Mouse (Mus musculus) heart, adult 11 months (tissue): Measurements from ENCODE around the gene 1810009A15Rik.
"Not testable (repeated sequence)": the region's sequence is repeated elsewhere in the genome, so short reads cannot be mapped to it uniquely, and the experiment has no call there.

Experiments
- DNase-seq: peaks from one replicate; pipeline ENCODE4 v3.0.0; 2022

1810009A15Rik gene

DNA sequence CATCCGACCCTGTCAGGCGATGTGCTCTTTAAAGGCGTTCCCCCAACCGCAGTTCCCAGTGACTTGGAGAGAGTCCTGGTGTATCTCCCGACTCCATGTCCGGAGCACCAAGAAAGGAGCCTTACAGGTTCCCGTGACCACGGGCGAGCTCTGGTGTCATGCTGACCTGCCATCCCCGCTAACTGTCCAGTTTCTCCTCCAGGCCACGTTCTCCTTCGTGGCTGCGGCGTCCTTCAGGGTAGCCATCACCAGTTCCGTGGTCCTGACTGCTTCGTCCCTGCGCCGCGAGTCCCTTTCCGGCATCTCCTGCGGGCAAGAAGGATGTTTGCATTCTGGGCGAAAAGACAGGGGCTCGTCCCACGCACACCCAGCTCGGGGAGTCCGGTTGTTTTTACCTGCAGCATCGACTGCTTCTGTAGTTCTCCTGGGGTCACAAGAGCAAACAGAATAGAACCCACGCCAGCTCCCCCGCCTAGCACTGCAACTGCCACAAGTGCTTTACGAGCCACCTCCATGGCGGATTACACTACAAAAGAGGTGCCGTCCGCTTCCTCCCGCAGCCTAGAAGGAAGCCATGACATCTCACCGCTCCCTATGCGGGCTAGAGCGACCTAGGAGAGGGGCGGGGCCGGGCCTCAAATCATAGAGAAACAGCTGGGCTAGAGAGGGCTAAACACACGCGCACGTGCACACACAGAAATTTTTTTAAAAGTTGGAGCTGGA is 8.2 kb upstream of the 1810009A15Rik start, which contains the start of gene Uqcc3:
Uqcc3 (minus strand) TSS at position 613 of the 723 bp plus-strand sequence.
- peak; percentile 99 for DNase-seq

DNA sequence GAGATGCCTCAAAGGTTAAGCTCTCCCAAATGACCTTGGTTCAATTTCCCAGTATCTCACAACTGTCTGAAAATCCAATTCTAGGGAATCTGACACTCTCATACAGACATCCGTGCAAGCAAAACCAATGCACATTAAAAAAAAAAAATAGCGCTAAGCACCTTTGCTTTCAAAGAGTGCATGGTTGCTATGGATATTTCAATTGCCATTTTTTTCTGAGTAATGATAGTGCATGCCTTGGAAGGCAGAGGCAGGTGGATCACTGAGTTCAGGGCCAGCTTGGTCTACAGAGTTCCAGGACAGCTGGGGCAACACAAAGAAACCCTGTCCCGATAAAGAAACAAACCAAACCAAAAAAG is 7.6 kb upstream of the 1810009A15Rik start:
- no peak for DNase-seq

DNA sequence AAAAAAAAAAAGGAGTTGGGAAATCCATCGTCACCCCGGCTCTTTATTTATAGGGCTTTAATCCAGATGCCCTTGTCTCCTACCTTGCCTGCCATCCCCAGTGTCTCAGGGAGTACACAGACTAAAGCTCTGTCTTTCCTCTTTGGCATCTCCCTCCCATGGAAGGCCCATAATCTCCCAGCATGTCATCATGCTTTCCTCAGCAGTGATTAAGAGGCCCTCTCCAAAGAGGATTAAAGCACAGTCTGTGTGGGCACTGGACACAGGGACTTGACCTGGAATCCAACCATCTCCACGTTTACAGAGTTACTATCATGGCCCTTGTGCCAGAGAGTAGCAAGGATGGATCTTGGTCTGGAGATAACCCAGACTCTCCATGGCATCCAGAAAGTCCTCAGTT is 5.0 kb upstream of the 1810009A15Rik start, which contains the start of the genes Lbhd1 and Gm49403:
Lbhd1 (plus strand) TSS at position 117 of the 400 bp plus-strand sequence.
Gm49403 (plus strand) TSS at position 315 of the 400 bp plus-strand sequence.
- no peak for DNase-seq

DNA sequence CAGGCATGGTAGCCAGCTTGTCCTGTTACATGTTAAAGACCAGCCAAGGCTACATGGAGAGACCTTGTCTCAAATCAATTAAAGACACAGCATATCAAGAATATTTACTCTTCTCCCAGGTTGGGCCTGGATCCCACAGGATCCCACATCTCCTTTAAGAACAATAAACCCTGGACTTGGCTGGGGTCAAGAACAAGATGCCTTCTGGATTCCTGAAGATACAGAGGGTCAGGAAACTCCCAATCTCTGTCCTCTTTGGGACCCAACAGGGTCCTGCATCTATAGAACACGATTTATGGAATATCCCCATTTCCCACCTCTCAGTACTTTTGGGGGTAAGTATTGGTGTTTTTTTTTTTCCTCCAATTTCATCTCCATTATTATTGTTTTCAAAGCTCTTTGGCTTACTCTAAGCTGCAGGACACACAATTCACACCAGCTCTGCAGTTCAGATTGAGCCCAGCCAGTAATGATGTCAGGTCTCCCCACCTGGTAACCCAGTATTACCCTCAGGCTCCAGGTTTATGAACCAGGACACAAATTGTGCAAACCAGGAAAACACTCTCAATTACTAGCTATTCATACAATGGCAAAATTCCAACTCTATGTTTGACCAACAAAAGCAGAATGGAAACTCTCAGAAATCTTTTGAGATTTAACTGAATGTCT is 1.6 kb upstream of the 1810009A15Rik start:
- DNase-seq, result no peak

DNA sequence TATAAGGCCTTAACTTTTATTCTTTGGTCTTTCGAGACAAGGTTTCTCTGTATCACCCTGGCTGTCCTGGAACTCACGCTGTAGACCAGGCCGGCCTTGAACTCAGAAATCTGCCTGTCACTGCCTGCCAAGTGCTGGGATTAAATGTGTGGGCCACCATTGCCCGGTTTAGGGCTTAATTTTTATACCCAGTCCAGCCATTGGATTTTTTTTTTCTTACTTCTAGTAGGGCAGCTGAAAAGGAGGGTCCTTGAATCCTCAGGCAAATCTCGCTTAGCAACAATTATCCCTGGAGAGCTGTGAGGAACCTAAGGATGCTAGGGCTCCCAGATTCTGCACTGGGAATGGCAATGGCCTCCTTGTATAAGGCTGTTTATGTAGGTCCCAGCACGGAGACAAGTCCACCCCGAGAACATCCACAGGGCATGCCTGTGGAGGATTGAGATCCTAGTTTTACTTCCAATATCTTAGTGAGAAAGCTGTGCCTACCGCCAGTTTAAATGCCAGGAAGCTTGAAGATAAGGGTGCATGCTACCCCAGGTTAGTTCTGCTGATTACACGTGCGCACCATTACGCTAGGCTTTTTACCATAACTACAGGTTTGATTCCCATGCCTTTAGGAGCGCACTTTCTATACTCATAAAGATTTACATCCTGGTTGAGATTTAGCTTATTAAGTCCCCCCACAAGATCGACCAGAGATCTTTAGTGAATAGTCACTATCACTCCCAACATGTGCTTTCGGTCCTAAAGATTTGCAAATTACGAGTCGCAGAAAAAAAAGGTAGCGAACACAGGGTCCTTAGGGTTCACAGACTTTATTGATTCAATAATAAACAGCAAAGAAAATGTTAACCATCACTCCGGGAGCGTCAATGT is 829 bp upstream of the 1810009A15Rik start:
- no peak for DNase-seq

DNA sequence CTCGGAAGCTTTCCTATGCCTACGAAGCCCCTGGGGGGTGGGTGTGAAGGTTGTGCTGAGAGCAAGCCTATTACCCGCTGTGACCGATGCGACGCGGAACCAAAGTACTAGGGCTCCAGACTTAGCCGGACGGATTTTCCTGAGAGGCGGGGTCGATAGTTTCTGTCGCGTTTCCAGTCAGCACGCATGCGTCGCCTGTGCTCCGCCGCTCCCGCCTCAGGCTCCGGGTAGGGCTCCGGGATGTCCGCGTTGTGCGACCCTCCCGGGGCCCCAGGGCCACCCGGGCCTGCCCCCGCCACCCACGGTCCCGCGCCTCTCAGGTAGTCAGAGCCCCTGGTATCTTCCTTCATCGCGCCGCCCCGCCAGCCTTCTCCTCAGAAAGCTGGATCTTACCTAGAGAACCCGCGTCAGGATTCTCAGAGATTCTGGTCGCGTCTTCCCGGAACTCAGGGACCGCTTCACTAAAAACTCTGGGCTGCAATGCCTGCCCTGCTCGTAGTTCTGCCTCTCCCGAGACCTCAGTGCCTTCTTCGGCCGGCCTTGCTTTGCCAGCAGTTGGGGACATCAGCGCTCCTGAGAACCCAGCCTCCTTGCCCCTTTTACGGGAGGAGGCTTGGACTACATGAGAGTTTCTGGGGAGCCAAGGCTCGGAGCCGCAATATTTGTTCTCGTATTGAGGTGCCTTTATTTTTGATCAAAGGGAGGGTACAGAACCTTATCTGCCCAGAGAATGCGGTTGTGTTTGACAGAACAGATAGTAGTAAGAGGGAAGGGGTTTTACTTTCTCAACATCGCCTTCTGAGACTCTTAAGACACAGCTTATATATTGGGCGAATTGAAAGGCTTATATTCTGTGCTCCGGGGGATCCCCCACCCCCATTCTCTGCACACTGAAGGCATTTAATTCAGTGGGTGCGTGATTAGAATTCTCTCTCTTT is 4.4 kb downstream of the 1810009A15Rik start, which contains the start of gene Ints5:
Ints5 (plus strand) TSS at position 177 of the 938 bp plus-strand sequence.
- DNase-seq, result peak; percentile 98

DNA sequence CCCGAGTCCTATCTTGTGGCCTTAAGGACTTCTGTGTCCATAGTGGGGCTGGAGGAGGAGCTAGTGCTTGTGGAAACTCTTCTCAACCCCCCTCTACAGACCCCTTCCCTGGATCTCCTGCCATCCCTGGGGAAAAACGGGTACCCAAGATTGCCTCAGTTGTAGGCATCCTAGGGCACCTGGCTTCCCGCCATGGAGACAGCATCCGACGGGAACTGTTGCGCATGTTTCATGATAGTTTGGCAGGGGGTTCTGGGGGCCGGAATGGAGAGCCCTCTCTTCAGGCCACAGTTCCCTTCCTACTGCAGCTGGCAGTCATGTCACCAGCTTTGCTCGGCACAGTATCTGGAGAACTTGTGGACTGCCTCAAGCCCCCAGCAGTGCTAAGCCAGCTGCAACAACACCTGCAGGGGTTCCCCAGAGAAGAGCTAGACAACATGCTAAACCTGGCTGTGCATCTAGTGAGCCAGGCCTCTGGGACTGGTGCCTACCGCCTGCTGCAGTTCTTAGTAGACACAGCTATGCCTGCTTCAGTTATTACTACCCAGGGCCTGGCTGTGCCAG is 6.8 kb downstream of the 1810009A15Rik start:
- DNase-seq, result peak; percentile 88

DNA sequence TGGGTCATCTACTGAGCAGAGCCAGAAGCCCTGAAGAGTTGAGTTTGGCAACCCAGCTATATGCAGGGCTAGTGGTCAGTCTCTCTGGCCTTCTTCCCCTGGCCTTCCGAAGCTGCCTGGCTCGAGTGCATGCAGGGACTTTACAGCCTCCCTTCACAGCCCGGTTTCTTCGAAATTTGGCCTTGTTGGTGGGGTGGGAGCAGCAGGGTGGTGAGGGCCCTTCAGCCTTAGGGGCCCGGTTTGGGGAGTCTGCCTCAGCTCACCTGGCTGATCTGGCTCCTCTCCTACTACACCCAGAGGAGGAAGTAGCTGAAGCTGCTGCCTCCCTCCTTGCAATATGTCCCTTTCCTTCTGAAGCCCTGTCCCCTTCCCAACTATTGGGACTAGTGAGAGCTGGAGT is 7.6 kb downstream of the 1810009A15Rik start:
- peak; percentile 89 for DNase-seq

DNA sequence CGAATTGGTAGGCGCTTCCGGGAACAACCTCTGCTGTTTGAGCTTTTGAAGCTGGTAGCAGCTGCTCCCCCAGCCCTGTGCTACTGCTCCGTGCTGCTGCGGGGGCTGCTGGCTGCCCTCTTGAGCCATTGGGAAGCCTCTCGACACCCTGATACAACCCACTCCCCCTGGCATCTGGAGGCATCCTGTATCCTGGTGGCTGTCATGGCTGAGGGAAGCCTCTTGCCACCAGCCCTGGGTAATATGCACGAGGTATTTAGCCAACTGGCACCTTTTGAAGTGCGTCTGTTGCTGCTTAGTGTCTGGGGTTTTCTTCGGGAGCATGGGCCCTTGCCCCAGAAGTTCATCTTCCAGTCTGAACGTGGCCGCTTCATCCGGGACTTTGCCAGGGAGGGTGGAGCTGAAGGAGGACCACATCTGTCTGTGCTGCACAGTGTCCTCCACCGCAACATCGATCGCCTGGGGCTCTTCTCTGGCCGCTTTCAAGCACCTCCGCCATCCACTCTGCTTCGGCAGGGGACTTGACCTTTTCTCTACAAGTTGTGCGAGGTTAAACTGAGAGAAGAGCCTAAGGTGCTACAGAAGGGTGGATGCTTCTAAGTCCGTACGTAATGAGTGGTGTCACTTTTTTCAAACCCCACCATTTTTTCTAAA is 8.7 kb downstream of the 1810009A15Rik start:
- DNase-seq, result not testable (repeated sequence)

DNA sequence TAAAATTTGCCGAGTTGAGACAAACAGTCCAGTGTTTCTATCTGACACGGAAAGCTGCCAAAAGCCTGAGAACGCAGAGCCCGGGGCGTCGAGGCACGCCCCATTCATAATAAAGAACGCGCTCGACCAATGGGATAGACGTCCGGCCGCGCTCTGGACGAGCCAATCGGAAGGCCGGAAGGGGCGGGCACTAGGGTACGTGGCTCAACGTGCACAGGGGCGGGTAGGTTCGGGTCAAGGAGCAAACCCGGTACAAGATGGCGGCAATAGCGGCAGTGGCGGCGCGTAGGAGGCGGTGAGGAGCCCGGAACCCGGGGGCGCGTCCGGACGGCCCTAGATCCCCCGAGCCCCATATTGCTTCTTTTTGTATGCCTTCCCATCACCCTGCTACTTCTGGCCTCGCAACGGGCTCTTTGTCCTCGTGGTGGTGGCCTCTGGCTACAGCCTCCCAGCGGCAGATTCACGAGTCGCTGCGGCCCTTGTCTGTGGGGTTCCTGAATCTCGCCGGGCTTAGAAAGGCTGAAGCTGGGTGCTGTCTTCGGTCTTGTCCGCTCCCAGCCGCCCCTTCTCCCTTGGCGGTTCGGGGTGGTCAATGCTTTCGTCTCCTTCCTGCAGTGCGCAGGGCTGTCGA is 9.3 kb downstream of the 1810009A15Rik start, which contains the start of gene Ganab:
Ganab (plus strand) TSS at position 207 of the 631 bp plus-strand sequence.
- DNase-seq, result peak; percentile 100

DNA sequence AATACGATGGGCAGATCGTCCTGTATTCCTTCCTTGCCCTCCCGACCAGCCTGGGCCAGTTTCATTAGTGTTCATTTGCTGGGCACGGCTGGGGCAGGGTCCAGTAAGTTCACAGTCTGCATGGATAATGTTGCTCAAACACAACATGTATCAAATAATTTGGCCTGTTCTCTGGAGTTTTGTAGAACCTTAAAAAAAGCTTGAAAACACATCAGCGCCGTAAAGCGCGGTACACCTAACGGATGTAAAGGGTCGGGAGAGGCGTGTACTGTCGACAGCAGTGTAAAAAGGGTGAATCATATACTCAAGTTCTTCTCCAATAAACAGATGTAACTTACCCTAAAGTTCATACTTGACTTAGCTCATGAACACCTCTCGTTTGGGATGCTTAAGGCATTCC is 9.9 kb downstream of the 1810009A15Rik start:
- no peak for DNase-seq

DNA sequence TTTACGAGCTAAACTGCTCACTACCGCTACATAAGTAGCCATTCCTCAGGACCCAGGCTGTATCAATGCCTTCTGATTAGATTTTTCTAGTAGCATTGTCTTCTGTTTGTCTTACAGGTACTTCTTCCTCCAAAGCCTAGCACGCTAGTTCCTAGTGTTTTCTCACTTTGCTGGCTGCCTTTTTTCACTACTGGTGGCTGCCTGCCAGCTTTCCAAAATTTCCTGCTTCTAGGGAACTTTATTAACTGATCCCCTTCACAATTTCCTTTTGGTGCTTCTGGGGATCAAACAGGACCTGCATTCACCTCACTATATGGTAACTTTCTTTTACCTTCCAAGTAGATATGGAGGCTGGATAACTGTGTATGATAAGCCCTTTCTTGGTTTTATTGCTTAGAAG is 10.4 kb downstream of the 1810009A15Rik start:
- no peak for DNase-seq

DNA sequence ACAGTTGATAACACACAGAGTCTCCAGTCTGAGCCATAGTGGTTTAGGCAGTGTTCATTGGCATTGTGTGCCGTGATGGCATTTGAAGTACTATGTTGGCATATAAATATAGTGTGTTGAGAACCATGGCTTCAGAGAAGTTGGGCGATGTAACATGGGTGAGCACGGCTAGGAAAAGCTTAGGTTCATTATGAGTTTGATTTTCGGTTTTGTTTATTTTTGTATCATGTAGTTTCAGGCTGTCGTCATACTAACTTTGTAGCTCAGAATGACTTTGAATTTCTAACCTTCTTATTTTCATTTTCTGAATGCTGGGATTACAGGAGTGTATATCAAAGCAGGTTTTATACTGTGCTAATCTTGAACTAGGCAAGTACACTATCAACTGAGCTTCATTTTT is 14.8 kb downstream of the 1810009A15Rik start:
- no peak for DNase-seq

DNA sequence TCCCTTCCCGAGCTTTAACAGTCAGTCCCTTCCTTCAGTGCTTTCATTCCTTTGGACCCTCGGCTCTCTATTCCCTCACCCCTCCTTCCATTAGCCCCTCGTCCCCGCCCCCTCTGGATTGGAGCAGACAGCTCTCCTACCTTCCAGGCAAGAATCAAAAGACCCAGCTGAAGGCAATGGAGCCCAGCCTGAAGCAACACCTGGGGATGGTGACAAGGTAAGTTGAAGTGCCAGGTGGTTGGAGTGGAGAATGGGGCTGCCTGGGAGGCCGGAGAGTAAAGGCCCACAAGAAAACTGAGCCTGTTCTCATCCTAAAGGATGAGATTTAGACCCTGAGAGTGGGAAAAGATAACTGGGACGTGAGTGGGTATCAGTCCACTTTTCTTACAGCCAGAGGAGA is 19.9 kb downstream of the 1810009A15Rik start:
- DNase-seq, result peak; percentile 86

DNA sequence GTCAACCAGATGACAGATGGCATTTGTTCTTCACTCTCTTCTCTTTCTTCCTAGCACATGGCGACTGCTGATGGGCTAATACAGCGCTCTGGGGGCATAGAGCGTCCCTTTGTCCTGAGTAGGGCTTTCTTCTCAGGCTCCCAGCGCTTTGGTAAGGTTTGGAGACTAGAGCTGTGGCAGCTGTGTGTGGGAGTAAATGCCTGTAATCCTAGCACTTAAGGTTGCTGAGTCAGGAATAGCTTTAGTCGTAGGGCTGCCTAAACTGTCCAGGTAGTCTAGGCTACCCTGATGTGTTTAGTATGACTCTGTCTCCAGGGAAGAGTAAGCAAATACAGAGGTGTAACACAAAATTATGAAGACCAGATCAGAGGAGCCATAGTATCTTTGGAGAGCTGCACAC is 23.2 kb downstream of the 1810009A15Rik start:
- no peak for DNase-seq

DNA sequence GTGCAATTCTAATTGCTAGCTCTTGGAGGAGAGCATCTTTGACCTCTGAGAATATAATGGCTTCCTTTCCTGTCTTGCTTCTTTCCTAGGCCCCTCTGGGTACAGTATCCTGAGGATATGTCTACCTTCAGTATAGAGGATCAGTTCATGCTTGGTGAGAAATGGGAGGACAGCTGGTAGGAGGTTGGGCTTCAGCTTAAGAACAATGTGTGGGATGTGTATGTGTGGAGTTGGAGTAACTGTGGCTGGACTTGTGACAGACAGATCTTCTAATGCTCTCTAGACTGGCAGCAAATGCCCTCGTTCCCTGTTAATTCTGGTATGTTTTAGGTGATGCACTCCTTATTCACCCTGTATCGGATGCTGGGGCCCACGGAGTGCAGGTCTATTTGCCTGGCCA is 25.6 kb downstream of the 1810009A15Rik start:
- DNase-seq, result peak; percentile 77

DNA sequence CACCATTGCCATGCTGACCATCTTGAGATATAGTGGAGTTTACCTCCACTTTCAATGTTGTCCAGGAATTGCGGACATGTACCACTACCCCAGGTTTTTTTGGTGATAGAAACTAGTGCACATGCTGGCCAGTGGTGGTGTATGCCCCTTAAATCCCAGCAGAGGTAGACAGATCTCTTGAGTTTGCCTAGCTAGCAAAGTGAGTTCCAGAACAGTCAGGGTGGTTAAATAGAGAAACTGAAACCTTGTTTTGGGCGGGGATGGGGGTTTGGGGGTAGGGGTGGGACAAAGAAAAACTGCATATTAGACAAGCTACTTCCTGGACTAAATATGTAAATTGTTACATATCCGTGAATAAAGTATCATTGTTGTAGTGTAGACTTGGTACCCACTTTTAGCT is 30.3 kb downstream of the 1810009A15Rik start:
- no peak for DNase-seq

DNA sequence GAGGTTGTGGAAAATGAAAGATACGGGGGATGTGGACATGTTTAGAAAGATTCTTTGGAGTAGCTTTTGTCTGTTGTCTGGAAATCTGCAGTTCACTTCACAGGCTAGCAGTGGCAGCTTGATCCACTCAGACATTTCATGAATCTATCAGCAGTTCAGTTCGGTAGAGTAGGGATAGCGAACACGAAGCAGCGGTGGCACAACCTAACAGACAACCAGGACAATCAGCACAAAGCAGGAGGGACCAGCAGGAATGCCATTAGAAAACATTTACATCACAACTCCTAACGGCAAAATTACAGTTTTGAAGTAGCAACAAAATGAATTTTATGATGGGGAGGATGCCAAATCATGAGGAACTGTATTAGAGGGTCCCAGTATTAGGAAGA is 31.0 kb downstream of the 1810009A15Rik start:
- DNase-seq, result peak; percentile 88

DNA sequence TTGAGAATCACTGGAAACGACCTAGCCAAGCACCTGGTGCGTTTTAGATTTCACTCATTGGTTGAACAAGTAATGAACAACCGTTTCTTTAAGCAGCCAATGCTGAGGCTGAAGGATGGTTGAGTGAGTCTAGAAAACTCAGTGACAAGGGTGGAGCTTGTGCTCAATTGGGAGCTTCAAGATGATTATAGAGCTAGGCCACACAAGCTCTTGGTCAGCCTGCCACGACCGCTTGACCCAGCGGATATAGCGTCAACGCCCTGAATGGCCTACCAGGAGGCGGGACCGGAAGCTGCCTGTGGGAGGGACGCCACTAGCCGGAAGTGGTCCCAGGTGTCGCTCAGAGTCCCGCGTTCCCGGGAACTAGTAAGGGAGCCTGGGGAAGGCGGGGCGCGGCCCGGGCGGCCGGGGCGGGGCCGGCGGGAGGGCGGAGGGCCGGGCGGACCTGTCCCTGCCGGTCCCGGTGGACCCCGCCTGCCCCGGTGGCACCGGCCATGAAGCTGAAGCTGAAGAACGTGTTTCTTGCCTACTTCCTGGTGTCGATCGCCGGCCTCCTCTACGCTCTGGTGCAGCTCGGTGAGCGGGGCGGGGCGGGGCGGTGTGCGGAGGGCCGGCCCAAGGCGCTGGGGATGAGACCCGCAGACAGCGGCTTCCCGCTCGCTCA is 31.6 kb downstream of the 1810009A15Rik start, which contains the start of gene B3gat3:
B3gat3 (plus strand) TSS at position 302 of the 664 bp plus-strand sequence.
- peak; percentile 100 for DNase-seq

DNA sequence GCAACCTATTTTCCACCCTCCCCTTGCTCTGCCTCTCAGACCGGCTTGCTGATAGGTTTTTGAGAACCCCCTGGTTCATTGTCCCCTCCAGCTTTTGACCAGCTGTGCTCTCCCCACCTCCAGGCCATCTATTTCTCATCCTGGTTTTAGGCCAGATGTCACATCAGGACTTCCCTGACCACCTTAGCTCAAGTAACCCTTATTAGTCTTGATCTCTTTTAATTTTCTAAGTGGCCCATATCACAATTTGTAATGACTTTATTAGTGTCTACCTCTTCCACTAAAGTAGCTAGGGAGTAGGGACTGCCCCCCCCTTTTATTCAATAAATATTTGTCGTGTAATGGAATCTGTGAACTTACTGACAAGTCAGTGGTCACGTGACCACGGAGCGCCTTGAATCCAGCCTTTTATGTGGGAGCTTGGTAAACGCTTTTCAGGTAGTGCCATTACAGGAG is 32.2 kb downstream of the 1810009A15Rik start:
- DNase-seq, result no peak
